Mouse (Mus musculus) embryonic fibroblast, embryonic 13.5 days (primary cell): ENCODE results near the gene Lztr1.

ENCODE experiments used
- CTCF ChIP-seq: IDR thresholded peaks from 2 replicates; pipeline ENCODE4 v1.5.1; 2011; ENCODE audit warnings: mild to moderate bottlenecking, control low read depth, low read length, moderate library complexity, borderline replicate concordance; ENCODE audit not compliant: insufficient read depth
- POLR2A ChIP-seq: IDR thresholded peaks from 2 replicates; pipeline ENCODE4 v1.6.1; 2011; ENCODE audit warnings: low read depth, mild to moderate bottlenecking, control low read depth, low read length, moderate library complexity

DNA sequence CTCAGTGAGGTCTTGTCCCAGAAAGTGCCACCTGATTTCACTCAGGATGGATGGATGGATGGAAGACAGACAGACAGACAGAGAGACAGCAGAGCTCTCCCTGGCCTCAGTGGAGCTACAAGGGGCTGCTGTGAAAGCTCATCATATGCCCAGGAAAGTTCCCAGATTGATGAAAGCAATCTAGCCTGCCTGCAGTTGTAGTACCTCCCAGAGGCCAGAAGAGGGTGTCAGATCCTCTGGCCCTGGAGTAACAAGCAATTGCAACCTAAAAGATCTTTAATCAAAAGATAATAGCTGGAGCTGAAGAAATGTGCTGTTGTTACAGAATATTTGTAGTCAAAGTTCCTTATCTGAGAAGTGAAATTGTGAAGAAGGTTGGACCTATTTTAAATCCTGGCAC lies 34.4 kb upstream of the Lztr1 start:
- TF ChIP-seq CTCF: no peak
- TF ChIP-seq POLR2A: no peak
